Mouse (Mus musculus) adrenal gland, adult (tissue): Measurements from ENCODE around the gene Cntnap1.
A peak's percentile ranks its signal among the peaks of the same experiment; 100 is the strongest.
"Not testable (repeated sequence)": the region's sequence is repeated elsewhere in the genome, so short reads cannot be mapped to it uniquely, and the experiment has no call there.

Experiments used
- DNase-seq, 2 experiments: peaks; one replicate each; pipeline ENCODE4 v3.0.0; 2022 to 2023; ENCODE audit warnings: low spot score in 1 of 2; ENCODE audit not compliant: inconsistent age in 2 of 2

The Cntnap1 gene

GRCm38 (mm10) chr11:101170354-101170810 is at the start of gene Cntnap1:
Cntnap1 (plus strand) TSS chr11:101170523.
- DNase-seq = peak; percentile 72 to 91

- DNase-seq = no peak
These were observed 49.7 kb upstream of the Cntnap1 start for GRCm38 (mm10) chr11:101120545-101121188.

- not testable (repeated sequence) for DNase-seq
These were observed 45.8 kb upstream of the Cntnap1 start for GRCm38 (mm10) chr11:101124494-101124893.

- DNase-seq = peak in 1 of 2 experiments; percentile 21
These were observed 45.3 kb upstream of the Cntnap1 start for GRCm38 (mm10) chr11:101125008-101125407.

GRCm38 (mm10) chr11:101127075-101127474 is 43.2 kb upstream of the Cntnap1 start:
- peak in 1 of 2 experiments; percentile 43 for DNase-seq

GRCm38 (mm10) chr11:101128996-101129577 is 41.2 kb upstream of the Cntnap1 start:
- peak; percentile 37 to 70 for DNase-seq

- DNase-seq = peak in 1 of 2 experiments; percentile 66
These were observed 40.1 kb upstream of the Cntnap1 start for GRCm38 (mm10) chr11:101130056-101130756.

GRCm38 (mm10) chr11:101131187-101131586 is 39.1 kb upstream of the Cntnap1 start:
- peak in 1 of 2 experiments; percentile 50 for DNase-seq

- DNase-seq = peak in 1 of 2 experiments; percentile 57
These were observed 38.6 kb upstream of the Cntnap1 start for GRCm38 (mm10) chr11:101131701-101132100.

GRCm38 (mm10) chr11:101133037-101133436 is 37.3 kb upstream of the Cntnap1 start:
- DNase-seq = peak in 1 of 2 experiments; percentile 61

GRCm38 (mm10) chr11:101134217-101134865 is 36.0 kb upstream of the Cntnap1 start:
- DNase-seq = peak; percentile 66 to 96

- peak in 1 of 2 experiments; percentile 64 for DNase-seq
These were observed 33.3 kb upstream of the Cntnap1 start for GRCm38 (mm10) chr11:101137000-101137399.

GRCm38 (mm10) chr11:101138536-101139181 is 31.7 kb upstream of the Cntnap1 start:
- DNase-seq = peak; percentile 67 to 86

GRCm38 (mm10) chr11:101140164-101140819 is 30.0 kb upstream of the Cntnap1 start:
- DNase-seq = peak in 1 of 2 experiments; percentile 65

GRCm38 (mm10) chr11:101141088-101141487 is 29.2 kb upstream of the Cntnap1 start:
- DNase-seq = no peak

- no peak for DNase-seq
These were observed 27.9 kb upstream of the Cntnap1 start for GRCm38 (mm10) chr11:101142215-101142967.

GRCm38 (mm10) chr11:101143338-101144225 is 26.7 kb upstream of the Cntnap1 start:
- peak in 1 of 2 experiments; percentile 81 for DNase-seq

GRCm38 (mm10) chr11:101146377-101146776 is 23.9 kb upstream of the Cntnap1 start:
- no peak for DNase-seq
